Mouse (Mus musculus) brain, adult 2 months (tissue): ENCODE data around the gene Exoc7.

Experiments
- DNase-seq: peaks from one replicate; pipeline ENCODE4 v3.0.0; 2011; ENCODE audit warnings: low read depth, low spot score

Exoc7 gene

DNA sequence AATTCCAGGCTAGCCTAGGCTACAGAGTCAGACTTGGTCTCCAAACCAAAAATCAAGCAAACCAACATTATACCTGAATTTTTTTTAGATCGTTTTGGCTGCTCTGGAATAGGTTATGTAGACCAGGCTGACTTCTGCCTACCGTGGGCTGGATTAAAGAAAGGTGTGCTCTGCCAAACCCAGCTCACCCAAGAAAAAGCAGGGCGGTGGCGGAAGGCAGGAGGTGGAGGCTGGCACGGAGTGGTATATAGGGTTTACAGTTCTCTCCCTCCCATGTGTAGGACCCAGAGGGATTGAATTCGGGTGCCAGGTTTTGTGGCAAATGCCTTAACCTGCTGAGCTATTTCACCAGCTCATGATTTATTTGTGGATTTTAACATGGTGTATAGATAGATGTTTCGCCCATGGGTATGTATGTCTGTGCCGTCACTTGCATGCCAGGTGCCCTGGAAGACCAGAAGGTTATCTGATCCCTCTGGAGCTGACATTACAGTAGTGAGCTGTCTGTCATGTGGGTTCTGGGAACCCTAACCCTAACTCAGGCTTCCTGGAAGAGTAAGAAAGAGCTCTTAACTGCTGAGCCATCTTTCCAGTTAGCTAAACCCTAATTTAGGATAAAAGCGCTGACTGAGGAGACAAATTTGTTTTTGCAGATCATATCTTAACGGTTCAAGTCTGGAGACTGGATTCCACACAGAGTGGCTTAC, at the start of gene Exoc7:
Exoc7 (minus strand) TSS at position 215 of the 707 bp plus-strand sequence.
- no peak for DNase-seq

DNA sequence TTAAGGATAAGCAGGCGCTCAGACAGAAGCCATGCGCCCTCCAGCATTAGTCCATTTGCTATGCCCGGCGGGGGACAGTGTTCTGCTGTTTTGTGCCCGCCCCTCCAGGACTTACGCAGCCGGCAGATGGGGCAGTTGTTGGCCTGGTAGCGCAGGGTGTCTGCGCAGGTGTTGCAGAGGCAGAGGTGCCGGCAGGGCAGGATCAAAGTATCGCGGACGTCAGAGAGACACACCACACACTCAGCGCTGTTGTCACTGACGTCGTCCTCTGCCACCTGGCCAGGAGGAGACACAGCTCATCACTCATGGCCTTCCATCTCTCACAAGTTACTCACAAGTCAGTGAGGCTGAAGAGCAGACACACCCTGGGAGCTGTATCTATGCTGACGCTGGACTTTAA, 47.5 kb upstream of the Exoc7 start:
- no peak for DNase-seq

DNA sequence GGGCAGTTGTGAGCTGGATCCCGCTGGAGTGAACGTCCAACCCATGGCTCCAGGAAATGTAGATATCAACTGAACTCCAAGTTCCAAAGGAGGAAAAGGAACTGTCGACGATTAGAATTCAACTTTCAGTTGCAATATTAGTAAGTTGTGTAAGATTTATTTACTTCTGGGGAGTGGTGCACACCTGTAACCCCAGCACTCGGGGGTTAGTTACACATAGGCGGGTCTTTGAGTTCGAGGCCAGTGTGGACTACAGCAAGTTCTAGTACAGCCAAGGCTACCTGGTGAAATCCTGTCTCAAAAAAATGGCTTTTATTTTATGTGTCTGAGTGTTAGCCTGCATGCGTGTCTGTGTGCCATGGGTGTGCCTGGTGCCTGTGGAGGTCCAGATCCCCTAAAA, 46.5 kb upstream of the Exoc7 start:
- no peak for DNase-seq

DNA sequence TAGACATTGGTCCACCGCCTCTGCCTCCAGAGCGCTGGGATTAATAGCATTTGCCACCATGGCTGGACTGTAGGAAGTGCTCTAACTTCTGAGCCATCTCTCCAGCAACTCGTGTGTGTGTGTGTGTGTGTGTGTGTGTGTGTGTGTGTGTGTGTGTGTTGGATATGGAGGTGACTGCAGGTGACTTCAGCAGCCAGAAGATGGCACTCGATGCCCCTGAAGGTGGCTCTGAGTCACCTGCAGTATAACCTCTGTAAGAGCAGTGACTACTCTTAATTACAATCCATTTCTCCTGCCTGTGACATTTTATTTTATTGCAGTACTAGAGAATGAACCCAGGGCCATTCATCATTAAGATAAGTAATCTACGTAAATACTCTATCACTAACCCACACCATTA, 44.3 kb upstream of the Exoc7 start:
- no peak for DNase-seq

DNA sequence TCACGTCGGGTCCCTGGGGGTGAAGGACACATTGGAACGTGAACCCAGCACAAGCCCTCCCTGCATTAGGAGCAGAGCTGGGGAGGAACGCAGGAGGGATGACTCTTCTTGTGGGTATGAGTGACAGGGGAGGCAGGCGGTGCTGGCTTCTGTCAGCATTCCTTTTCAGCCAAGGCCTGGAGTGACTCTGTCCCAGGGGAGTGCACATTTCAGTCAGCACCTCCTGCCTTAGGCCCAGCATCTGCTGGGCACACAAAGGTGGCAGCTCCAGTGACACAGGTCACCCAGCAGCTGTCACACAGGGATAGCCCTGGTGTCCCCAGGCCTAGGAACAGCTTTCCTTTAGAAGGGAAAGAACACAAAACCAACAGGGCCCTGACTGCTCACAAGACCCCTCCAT, 40.9 kb upstream of the Exoc7 start:
- DNase-seq, result no peak

DNA sequence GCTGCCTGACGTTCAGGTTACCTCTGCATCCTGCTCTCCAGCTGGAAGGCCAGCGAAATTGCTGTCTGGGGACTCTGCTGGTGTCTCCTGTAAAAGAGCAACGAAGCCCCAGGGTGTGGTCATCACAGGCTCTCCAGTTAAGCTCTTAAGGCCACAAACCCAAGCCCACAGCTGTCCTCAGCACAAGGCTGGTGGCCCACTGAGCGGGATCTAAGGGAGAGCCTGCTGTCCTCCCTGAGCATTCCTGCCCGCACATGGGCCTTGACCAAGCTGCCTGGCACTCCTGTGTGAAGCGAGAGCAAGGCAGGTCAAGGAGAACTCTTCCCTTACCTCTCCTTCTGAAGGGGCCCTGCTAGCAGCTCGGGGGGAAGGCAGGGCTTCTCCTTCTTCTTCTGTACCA, 40.0 kb upstream of the Exoc7 start:
- no peak for DNase-seq

DNA sequence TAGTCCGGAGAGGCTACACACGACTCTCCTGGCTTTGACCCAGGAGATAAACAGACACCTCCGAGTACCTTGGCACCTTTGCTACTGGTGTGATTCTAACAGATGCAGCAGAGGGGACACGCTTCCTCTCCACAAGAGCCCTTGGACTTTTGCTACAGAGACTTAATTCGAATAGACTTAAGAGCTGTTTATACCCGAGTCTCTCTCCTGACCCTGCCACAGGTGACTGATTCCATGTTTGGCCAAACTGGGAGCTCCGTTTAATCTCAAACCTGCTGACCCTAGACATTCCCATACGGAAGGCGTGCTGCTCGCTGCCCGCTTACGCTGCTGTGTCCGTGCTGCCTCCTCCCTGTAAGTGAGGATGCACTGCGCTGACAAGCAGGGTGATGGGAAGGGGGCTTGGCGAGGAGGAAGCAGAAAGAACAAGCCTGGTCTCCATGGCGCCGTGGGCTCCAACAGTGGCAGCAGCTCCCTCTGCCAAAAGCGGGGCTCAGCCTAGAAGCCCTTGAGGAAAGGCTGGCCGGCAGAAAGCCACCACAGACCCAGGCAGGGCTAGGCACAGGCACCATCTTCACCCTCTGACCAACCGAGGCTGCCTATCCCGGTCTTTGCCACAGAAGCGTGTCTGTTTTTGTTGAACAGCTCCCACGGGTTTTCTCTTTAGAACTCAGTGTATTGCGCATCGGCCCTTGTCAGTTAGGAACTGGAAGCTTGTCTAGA, 35.2 kb upstream of the Exoc7 start:
- DNase-seq, result no peak

DNA sequence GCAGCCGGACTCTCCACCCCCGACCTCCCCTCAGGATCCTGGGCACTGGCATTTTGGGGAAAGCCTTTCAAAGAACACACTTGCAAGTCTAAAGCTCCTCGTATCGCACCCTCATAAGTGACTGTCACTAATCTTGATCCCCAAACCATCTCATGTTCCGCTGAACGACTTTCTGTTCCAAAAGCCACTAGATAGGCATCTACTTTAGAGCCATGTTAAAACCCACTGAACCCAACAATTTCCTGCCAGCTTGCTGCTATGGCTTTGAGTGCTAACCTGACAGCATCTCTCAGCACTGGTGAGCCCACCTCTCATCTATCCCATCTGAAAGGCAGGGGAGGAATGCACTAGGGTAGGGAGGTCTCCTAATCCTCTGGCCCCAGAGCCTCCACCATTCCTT, 30.5 kb upstream of the Exoc7 start:
- DNase-seq, result no peak

DNA sequence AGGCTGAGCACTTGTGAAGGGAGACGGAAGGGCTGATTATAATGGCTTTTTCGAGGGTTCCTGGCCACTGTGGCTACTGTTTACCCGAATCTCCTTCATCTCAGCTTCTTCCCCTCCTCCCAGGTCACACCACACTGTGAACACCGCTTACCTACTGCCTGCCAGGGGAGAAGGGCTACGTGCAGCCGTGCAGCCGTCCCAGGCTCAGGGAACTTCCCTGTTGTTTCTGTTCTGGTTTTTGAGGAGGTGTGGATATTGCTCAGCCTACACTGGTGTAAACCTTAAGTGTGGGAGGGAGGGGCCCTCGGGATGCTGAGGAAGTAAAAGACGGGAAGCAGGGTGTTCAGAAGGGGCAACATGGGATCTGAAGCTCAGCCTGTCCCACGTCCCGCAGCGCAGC, 30.0 kb upstream of the Exoc7 start:
- DNase-seq, result no peak

DNA sequence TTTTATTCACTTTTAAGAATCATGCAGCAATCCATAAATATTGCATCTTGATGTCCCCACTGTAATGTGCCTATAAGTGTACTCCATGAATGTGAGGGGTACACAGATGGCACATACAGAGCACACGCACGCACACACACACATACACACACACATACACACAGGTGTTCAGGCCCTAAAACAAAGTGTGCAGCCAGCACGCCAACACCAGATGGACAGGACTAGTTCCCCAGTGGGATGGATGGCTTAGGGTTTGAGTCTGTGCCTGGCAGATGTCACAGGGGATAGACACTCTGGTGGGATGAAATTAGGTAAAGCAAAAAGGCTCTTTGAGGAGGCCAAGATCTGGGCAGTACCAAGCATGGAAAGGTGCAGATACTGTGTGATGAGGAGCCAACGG, 29.4 kb upstream of the Exoc7 start:
- DNase-seq, result no peak

DNA sequence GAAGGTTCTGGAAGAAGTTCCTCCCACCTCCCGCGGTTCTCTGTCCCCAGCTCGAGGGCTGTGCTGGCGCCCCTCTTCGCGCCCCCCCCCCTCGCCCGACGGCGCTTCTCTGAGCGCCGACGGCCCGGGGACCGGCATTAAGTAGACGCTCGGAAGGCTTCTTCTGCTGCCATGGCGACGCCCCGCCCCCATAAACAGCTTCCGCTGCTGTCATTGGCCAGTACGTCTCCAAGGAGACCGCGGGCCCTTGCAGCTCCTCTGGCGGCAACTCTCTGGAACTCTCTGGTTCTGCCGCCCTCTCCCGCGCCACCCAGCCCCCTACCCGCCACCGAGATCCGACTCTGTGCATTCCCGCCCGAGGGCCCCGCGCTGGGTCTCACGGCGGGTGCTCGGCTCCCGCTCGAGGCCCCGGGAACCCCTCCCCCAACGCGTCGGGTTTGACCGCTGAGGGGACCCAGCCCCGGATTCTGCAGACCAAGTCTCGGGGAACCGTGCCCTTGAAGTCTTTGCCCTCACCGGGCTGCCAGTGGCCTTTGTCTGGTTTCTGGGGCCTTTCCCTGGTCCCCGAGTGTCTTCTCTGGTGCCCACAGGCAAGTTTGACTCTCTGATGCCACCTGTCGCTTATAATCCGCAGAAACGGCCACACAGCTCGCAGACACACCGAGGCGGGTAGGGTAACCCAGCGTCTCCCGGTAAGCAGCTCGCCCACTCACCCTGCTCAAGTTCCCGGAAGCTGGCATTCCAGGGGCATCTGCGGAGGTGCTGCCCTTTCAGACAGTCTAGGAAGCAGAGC, 28.4 kb upstream of the Exoc7 start, which contains the start of gene Foxj1:
Foxj1 (minus strand) TSS at position 156 of the 793 bp plus-strand sequence.
- peak; percentile 95 for DNase-seq

DNA sequence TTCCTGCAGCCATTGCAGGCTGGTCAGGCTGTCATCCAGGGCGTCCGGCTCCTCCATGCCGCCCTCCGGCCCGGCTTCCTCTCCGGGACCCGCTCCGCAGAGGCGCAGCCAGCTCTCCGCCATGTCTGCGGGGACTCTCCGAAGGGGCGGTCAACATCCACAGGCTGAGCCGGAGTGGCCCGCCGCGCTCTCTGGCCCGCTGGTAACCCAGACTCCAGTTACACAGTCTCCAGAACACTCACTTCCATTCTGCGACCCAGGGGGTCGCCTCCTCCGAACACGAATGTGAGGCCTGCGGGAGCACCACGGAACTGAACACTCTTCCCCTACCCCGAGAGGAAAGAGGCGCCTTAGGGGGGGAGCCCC, 27.4 kb upstream of the Exoc7 start:
- no peak for DNase-seq

DNA sequence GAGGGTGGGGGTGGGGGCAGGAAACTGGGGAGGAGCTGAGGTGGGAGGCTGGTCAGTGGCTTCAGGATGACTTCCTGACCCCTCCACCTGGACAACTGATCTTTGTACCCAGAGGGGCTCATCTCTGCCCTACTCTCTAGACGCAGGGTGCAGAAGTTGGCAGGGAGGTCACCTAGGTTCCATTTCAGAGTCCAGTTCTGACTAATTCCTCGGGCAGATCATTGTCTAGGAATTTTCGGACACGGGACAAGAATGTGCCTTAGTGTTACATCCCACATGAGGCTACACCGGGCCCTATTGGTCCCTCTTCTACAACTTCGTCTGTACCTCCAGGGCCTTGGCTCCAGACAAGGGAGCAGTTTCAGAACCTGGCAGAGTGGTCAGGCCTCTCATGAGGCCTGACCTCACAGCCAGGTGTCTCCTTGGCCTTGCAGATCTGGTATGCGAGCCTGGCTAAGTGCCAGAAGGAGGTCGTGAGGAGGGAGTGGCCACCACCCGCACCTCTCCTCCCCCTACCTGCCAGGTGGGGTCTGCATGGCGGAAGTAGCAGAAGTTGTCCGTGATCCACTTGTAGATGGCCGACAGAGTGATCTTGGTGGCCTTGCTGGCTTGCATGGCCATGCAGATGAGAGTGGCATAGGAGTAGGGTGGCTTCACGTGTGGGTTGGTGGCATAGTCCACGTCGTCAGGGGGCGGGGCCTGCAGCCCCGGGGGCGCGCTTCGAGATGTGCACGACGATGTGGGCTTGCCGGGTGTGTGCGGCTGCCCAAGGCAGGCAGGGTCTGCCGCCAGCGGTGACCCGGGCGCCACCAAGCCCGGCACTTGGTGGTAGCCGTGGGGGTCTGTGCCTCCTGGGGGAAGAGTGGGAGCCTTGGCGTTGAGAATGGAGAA, 26.7 kb upstream of the Exoc7 start:
- DNase-seq, result no peak

DNA sequence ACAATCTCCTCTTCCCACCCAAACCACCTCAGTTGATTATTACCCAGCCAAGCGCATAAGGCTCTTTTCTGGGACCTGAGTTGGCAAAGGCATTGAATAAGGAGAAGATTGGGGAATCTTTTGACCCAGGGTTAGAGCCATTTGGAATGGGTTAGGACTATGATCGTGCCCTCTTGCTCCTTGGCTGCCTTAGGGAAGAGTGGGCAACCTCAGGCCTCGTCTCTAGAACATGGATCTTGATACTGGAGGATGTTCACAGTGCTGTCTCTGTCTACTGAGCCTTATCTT, 25.9 kb upstream of the Exoc7 start:
- DNase-seq, result no peak

DNA sequence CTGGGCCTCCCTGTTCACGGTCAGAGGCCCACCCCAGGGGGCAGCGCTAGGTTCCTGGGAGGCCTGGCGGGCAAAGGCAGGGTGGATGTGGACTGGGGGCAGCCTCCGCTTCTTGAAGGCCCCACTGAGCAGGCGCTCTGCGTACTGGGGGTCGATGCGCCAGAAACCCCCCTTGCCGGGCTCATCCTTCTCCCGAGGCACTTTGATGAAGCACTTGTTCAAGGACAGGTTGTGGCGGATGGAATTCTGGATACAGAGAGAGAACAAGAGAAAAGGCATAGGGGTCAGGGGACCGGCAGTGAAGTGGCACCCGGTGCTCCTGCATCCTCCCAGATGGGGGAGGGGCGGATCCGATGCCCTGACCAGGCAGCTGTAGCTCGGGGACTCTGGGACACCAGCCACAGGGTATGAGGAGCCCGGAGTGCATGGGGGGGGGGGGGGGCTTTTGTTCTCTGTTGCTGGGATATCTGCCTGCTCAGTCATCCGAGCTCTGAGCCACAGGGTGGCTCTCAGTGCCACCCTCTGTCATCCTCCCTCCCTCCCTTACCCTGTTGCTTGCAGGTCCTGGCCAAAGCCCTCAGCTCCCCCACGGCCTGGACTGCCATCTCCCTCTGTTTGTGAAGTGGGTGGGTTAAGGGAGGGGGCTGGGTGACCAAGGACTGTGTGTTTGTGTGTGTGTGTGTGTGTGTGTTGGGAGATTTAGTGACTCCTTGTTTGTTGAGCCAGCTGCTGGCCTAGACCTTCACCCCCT, 25.4 kb upstream of the Exoc7 start:
- DNase-seq, result peak; percentile 91

DNA sequence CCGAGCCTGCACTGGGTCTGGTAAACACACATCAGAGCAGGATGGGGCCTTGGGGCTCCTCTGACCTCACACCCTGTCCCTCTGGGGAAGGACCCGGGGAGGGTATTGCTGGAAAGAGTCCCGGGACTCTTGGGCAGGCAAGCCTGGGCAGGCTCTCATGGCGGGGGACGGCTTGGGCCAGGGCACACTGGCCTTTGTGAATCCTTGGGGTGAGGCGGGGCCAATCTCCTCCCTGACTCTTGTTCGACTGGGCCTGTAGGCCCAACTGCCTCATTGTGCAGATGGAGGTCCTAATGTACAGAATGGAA, 23.1 kb upstream of the Exoc7 start:
- peak; percentile 82 for DNase-seq

DNA sequence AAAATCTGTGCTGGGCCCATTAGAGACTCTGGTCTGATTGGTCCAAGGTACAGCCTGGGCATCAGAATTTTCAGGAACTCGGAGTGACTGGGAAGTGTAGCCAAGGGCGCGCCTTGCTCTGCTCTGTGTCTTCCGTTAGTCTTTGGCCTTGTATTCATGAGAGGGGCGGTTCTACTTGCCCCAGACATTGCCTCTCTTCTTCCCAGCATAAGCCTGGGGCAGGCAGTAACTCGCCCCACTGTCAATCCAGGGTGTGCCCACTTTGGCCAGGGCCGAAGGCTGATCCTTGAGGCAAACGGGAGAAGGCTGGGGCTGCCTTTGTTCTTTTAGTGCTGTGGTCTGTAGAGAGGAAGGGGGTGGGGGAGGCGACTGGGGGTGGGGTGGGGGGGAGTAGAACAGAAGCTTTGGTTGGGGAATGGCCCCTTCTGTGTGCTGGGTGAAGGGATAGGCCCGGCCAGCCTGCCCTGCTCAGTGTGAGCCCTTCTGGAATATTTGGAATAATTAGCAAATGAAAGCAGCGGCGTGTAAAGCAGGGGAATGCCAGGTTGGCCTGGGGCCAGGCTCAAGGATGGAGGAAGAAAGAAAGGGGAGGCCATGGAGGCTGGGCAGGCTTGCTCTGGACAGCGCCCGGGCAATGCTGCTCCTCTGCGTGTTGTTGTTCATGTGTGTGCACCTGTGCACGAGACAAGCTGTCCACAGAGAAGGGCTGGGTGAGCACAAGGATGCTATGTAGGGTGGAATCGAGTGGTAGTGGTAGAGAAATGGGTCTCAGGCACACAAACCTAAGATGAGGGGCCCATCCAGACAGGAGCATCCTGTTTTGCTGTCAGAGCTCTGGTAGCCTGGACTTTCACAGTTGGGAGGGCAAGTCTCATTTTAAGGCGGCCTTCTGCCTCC, 22.5 kb upstream of the Exoc7 start:
- DNase-seq, result no peak

DNA sequence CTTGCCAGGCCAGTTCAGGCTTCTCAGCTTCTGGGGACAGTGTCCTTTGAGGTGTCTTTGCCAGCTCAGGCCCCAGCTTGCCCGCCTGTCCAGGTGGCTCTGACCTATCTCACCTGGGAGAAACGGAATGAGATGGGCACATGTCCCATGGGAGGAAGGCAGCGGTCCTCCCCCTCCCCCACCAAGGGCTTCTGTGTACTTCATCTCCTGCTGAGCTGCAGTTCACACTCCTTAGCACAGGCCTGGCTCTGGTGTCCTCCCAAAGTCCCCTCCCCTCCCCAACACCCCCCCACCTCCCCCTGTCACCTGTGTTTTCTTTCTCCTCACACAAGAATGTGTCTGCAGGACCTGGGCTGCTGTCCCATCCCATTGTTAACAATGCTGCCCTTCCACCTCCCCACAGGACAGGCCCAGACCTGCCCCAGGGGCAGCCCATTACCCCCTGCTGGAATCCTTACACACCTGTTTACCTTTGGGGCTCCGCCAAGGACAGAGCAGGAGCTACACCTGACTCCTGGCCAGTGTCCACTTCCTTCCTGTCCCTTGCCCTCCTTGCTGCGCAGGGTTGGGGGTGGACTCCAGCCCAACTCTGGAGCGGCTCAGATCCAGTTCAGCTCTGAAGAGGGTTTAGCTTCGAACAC, 20.1 kb upstream of the Exoc7 start:
- no peak for DNase-seq

DNA sequence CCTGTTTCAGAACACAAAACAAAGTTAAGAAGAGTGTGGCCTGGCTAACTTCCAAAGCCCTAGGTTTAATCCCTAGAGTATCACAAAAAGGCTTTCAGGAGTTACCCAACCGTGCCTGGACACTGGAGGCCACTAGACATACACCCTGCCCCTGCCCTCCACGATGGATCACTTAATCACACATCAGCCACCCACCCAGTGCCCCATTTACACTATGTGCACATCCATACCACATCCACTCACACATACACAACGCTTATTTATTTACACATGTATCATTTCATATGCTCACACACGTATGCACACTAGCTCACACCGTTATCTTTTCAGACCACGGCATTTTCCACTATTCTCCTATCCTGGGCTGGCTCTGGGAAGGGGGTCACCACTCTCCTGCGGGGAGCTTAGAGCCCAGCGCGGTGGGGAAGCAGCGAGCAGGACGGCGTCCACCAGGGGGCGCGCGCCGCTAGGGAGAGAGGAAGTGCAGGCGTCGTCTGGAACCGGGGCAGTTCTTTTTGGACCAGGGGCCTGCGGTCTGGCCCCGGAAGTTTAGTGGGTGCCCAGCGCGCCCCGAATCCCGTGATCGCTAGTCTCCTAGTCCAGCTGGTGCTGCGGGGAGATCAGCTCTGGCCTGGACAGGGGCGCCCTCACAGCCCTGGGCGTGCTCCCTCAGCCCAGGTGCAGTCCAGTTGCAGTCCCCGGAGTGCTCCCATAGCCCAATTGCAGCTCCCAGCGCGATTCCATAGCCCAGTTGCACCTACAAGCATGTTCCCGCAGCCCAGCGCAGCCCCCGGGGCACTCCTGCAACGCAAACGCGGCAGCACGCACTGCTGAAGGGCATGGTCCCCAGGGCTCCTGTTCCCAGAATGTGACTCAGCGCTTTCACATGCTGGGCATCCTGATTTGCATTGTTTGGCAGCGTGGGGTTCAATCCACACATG, 12.0 kb upstream of the Exoc7 start:
- DNase-seq, result peak; percentile 78
